Mouse (Mus musculus) testis, adult 2 months (tissue): ENCODE measurements around the gene Heatr5a.

ENCODE experiments used
- CTCF ChIP-seq: fragments of 200-500 bp; IDR thresholded peaks from 2 replicates; pipeline ENCODE4 v1.5.1; 2012; ENCODE audit warnings: low read depth, mild to moderate bottlenecking, inconsistent platforms, low read length, moderate library complexity; ENCODE audit not compliant: control insufficient read depth, insufficient read depth, insufficient replicate concordance
- POLR2A ChIP-seq: fragments of 200-500 bp; IDR thresholded peaks from 2 replicates; pipeline ENCODE4 v1.6.1; 2012; ENCODE audit warnings: low read depth, mild to moderate bottlenecking, inconsistent platforms, low read length, moderate library complexity; ENCODE audit not compliant: control insufficient read depth

- TF ChIP-seq CTCF, result no peak
- no peak for TF ChIP-seq POLR2A
Observed at GRCm38 (mm10) chr12:51884801-51885200, 86.3 kb downstream of the Heatr5a start.
